ENCODE assay signal across 9 mouse cellular contexts in genomic region chr12:79502862-79503581, GRCm38 (mm10).
DNase-seq lines count a peak whose midpoint lies in the region; ATAC-seq lines count a peak whose summit lies in the region.
"Had no signal": no experiment of that assay in that cellular context is flagged by ENCODE, and none has a peak within 500 bp of the region (broad histone marks: within the 10 kb centered on the region; RNA-seq: fewer than 3 reads in every experiment).

No protein-coding gene starts in this region.

- no peak overlapping the region for H3K4me2 ChIP-seq in neural tube, embryonic 15.5 days

- no peak for ATAC-seq in neural tube, embryonic 15.5 days (ENCODE audit: low FRiP score)
- ATAC-seq: Patski had no signal

- peak overlapping the region; percentile 35; the same call in 1 of the 2 replicates for H3K27ac ChIP-seq in neural tube, embryonic 15.5 days (replicated peaks)

- DNase-seq in adrenal gland, postnatal 14 days: peak; percentile 21
- DNase-seq in adrenal gland, adult 18-20 months (ENCODE audit: low spot score in 2 of 2): no peak
- DNase-seq in kidney, postnatal 10 days: peak; percentile 22
- no peak for DNase-seq in kidney, adult 18-20 months
- DNase-seq in neural tube, embryonic 10.5 days (ENCODE audit: extremely low spot score, low spot score): no peak
- no peak for DNase-seq in testis, postnatal 10 days (ENCODE audit: low spot score)
- no peak for DNase-seq in gastrocnemius, adult 18-20 months (ENCODE audit: low spot score)

- H3K4me3 ChIP-seq in neural tube, embryonic 15.5 days (replicated peaks): no peak overlapping the region

- 52% methylated on average over 11 of the region's 11 CpGs for WGBS in neural tube, embryonic 15.5 days

- no peaks in the 10 kb centered on the region for H3K9me3 ChIP-seq in neural tube, embryonic 15.5 days (replicated peaks)

- peaks cover 20% of the 10 kb centered on the region for H3K4me1 ChIP-seq in neural tube, embryonic 15.5 days

- H3K9ac ChIP-seq in neural tube, embryonic 15.5 days (replicated peaks): no peak overlapping the region

- H3K36me3 ChIP-seq in neural tube, embryonic 15.5 days: no peaks in the 10 kb centered on the region

- no peaks in the 10 kb centered on the region for H3K27me3 ChIP-seq in neural tube, embryonic 15.5 days (replicated peaks)
- H3K27me3 ChIP-seq: Patski had no signal

Comparison
In these comparisons a context has a peak if more than half of its experiments do, and no peak if none do; other contexts are left out.
1. DNase-seq: peak in adrenal gland, postnatal 14 days (single experiment) and kidney, postnatal 10 days (single experiment); none in adrenal gland, adult 18-20 months (0 of 2), kidney, adult 18-20 months (single experiment), neural tube, embryonic 10.5 days (single experiment), testis, postnatal 10 days (single experiment) and gastrocnemius, adult 18-20 months (single experiment).